8 mouse cellular contexts compared by ENCODE assay signal in genomic region chr7:137468174-137468573, GRCm38 (mm10). TPM values are rescaled to one million over a fixed set of nuclear protein-coding genes. Genes with fewer than 3 reads are reported as not detected.
DNase-seq lines count a peak whose midpoint lies in the region; ATAC-seq and TF ChIP-seq lines count a peak whose summit lies in the region.

No protein-coding gene starts in this region.

- H3K27me3 ChIP-seq in thymus, adult 2 months (ENCODE audit: control insufficient read depth, insufficient read depth, low read length) = no peaks in the 10 kb centered on the region

- H3K27ac ChIP-seq in thymus, adult 2 months (ENCODE audit: control insufficient read depth, insufficient read depth, low read length) = no peak overlapping the region

- no peaks in the 10 kb centered on the region for H3K4me1 ChIP-seq in thymus, adult 2 months (replicated peaks; ENCODE audit: control insufficient read depth, insufficient read depth, low read length)

- no peak for ATAC-seq in cerebellum, adult (ENCODE audit: insufficient number of reproducible peaks, low FRiP score, low TSS enrichment)
- peak; percentile 75 for ATAC-seq in frontal cortex, adult (ENCODE audit: low TSS enrichment)

- TF ChIP-seq CTCF in thymus, adult 2 months (IDR thresholded peaks at IDR 0.05; ENCODE audit: borderline replicate concordance, control insufficient read depth, extremely low read depth, insufficient read depth, low read length, poor library complexity) = no peak

- peaks cover 13% of the 10 kb centered on the region for H3K36me3 ChIP-seq in thymus, adult 2 months (ENCODE audit: control insufficient read depth, insufficient read depth, low read length)

- peak; percentile 59 to 60 for DNase-seq in cerebellum, postnatal 10 days
- DNase-seq in thymus, adult 2 months = peak; percentile 47
- no peak for DNase-seq in thymus, adult 18-20 months
- peak; percentile 66 for DNase-seq in kidney, postnatal 10 days
- peak; percentile 67 for DNase-seq in lung, postnatal 10 days
- peak; percentile 7 to 13 for DNase-seq in thymus, postnatal 10 days (ENCODE audit: low spot score in 2 of 2)

- 90% methylated on average over 4 of the region's 4 CpGs for WGBS in thymus, adult 2 months

- H3K4me3 ChIP-seq in thymus, adult 2 months (ENCODE audit: control insufficient read depth, insufficient read depth, low read length) = no peak overlapping the region

- no peak for TF ChIP-seq POLR2A in thymus, adult 2 months (IDR thresholded peaks at IDR 0.05; ENCODE audit: control insufficient read depth, extremely low read depth, insufficient read depth, low read length, poor library complexity)

RNA-seq across cellular contexts. Expression of gene Glrx3, which starts 30.8 kb away (rescaled TPM):
- 39.1 and 48.2 TPM in 2 replicates for polyA plus RNA-seq in thymus, adult 2 months (2012; rRNA removed)

RNA-seq across cellular contexts. Expression of gene 9430038I01Rik, which starts 57.6 kb away (rescaled TPM):
- polyA plus RNA-seq in thymus, adult 2 months (2012; rRNA removed) = 3.8 and 7.2 TPM in 2 replicates

Comparison
In these comparisons a context has a peak if more than half of its experiments do, and no peak if none do; other contexts are left out.
1. DNase-seq: peak in cerebellum, postnatal 10 days (2 of 2), thymus, adult 2 months (single experiment), kidney, postnatal 10 days (single experiment), lung, postnatal 10 days (single experiment) and thymus, postnatal 10 days (2 of 2); none in thymus, adult 18-20 months (0 of 2).